Mouse (Mus musculus) neural tube, embryonic 15.5 days (tissue): ENCODE data around the gene Gm2115. TPM values are rescaled to one million over a fixed set of nuclear protein-coding genes. Genes with fewer than 3 reads are reported as not detected.

ENCODE experiments used
- ATAC-seq: fragments of 200-750 bp; cut with Nextera tagmentation; 2 replicates; pipeline ENCODE4 v1.8.0; 2017; ENCODE audit warnings: mild to moderate bottlenecking, moderate TSS enrichment, moderate library complexity; ENCODE audit not compliant: low FRiP score
- H3K27ac ChIP-seq: fragments of 300-500 bp; sonication (generic); replicated peaks from 2 replicates; pipeline ENCODE4 v1.5.1; 2015; ENCODE audit warnings: mild to moderate bottlenecking, inconsistent platforms
- H3K27me3 ChIP-seq: fragments of 300-500 bp; sonication (generic); replicated peaks from 2 replicates; pipeline ENCODE4 v1.6.1; 2015; ENCODE audit warnings: inconsistent platforms
- H3K36me3 ChIP-seq: fragments of 300-500 bp; sonication (generic); 2 replicates; pipeline ENCODE4 v1.6.1; 2015; ENCODE audit warnings: inconsistent platforms
- H3K4me1 ChIP-seq: fragments of 300-500 bp; sonication (generic); 2 replicates; pipeline ENCODE4 v1.6.1; 2015; ENCODE audit warnings: inconsistent platforms
- H3K4me2 ChIP-seq: fragments of 300-500 bp; sonication (generic); 2 replicates; pipeline ENCODE4 v1.6.1; 2015; ENCODE audit warnings: inconsistent platforms, mild to moderate bottlenecking, moderate library complexity
- H3K4me3 ChIP-seq: fragments of 300-500 bp; sonication (generic); replicated peaks from 2 replicates; pipeline ENCODE4 v1.5.1; 2015; ENCODE audit warnings: mild to moderate bottlenecking, inconsistent platforms
- H3K9ac ChIP-seq: fragments of 300-500 bp; sonication (generic); replicated peaks from 2 replicates; pipeline ENCODE4 v1.6.1; 2015; ENCODE audit warnings: mild to moderate bottlenecking, inconsistent platforms
- H3K9me3 ChIP-seq: fragments of 300-500 bp; sonication (generic); replicated peaks from 2 replicates; pipeline ENCODE4 v1.6.1; 2016; ENCODE audit warnings: inconsistent platforms
- WGBS: fragments of 180-500 bp; shearing (Covaris S2); methylation state at CpG from one replicate; pipeline ENCODE4 v1.1.7; 2015; ENCODE audit warnings: mixed read lengths; 5-methylcytosine and 5-hydroxymethylcytosine counted together
- polyA plus RNA-seq: library from polyadenylated mRNA; unstranded; fragments of >200 nt; fragmentation: Nextera tagmentation; extraction: Ambion mirVana; gene quantifications from 2 replicates; pipeline ENCODE4 v1.2.1, GENCODE M21; 2015

The Gm2115 gene
- polyA plus RNA-seq, 1 experiment from 2014 or later: 3.8 TPM

- Histone ChIP-seq H3K9me3 (no peaks in the 10 kb centered on the region), H3K4me2 (peak overlapping the region; percentile 97), H3K27me3 (no peaks in the 10 kb centered on the region), H3K4me1 (peaks cover 15% of the 10 kb centered on the region), H3K36me3 (no peaks in the 10 kb centered on the region), H3K9ac (peak overlapping the region; percentile 62), H3K27ac (peak overlapping the region; percentile 56), H3K4me3 (peak overlapping the region; percentile 54)
- 0% methylated on average over 36 of the region's 36 CpGs for WGBS
- peak; percentile 88 for ATAC-seq
These were observed 77.0 kb downstream of the Gm2115 start for GRCm38 (mm10) chr7:84605704-84606292.

GRCm38 (mm10) chr7:84606293-84606749 lies 77.6 kb downstream of the Gm2115 start, which contains the start of gene Fah:
TSS of gene Fah (minus strand) at chr7:84606722.
- Histone ChIP-seq H3K27ac (peak within 1 kb of the TSS; percentile 56), H3K4me3 (peak within 1 kb of the TSS; percentile 54), H3K9ac (peak within 1 kb of the TSS; percentile 62), H3K36me3 (no peaks in the 10 kb centered on the region), H3K9me3 (no peaks in the 10 kb centered on the region), H3K4me1 (peaks cover 15% of the 10 kb centered on the region), H3K27me3 (no peaks in the 10 kb centered on the region), H3K4me2 (peak within 1 kb of the TSS; percentile 97)
- ATAC-seq: peak; percentile 48
- WGBS: 3% methylated on average over 10 of the region's 10 CpGs

- no peaks in the 10 kb centered on the region for H3K9me3 ChIP-seq
- WGBS: 95% methylated on average over 1 of the region's 1 CpGs
- H3K36me3 ChIP-seq: peaks cover 6% of the 10 kb centered on the region; the same call in 1 of the 2 replicates
- no peak overlapping the region for H3K4me2 ChIP-seq
- no peak for ATAC-seq
- H3K4me3 ChIP-seq: no peak overlapping the region
- H3K27ac ChIP-seq: no peak overlapping the region
- H3K4me1 ChIP-seq: no peaks in the 10 kb centered on the region
- H3K9ac ChIP-seq: no peak overlapping the region
- no peaks in the 10 kb centered on the region for H3K27me3 ChIP-seq
These were observed 82.9 kb downstream of the Gm2115 start for GRCm38 (mm10) chr7:84611609-84612008.

- Histone ChIP-seq H3K9ac (no peak overlapping the region), H3K27ac (no peak overlapping the region), H3K36me3 (peaks cover 11% of the 10 kb centered on the region), H3K9me3 (no peaks in the 10 kb centered on the region), H3K4me1 (no peaks in the 10 kb centered on the region), H3K27me3 (no peaks in the 10 kb centered on the region), H3K4me3 (no peak overlapping the region), H3K4me2 (no peak overlapping the region)
- ATAC-seq: no peak
- WGBS: 93% methylated on average over 4 of the region's 4 CpGs
These were observed 83.7 kb downstream of the Gm2115 start for GRCm38 (mm10) chr7:84612445-84612844.

GRCm38 (mm10) chr7:84618951-84619350 lies 90.2 kb downstream of the Gm2115 start:
- H3K4me1 ChIP-seq: no peaks in the 10 kb centered on the region
- no peaks in the 10 kb centered on the region for H3K27me3 ChIP-seq
- peaks cover 14% of the 10 kb centered on the region for H3K36me3 ChIP-seq
- no peak for ATAC-seq
- no peak overlapping the region for H3K27ac ChIP-seq
- no peak overlapping the region for H3K4me2 ChIP-seq
- H3K4me3 ChIP-seq: no peak overlapping the region
- H3K9ac ChIP-seq: no peak overlapping the region
- 93% methylated on average over 2 of the region's 2 CpGs for WGBS
- H3K9me3 ChIP-seq: no peaks in the 10 kb centered on the region

- H3K27ac ChIP-seq: no peak overlapping the region
These were observed 92.2 kb downstream of the Gm2115 start for GRCm38 (mm10) chr7:84620956-84621355.

GRCm38 (mm10) chr7:84623718-84624117 lies 95.0 kb downstream of the Gm2115 start:
- WGBS: 98% methylated on average over 4 of the region's 4 CpGs
- H3K4me2 ChIP-seq: no peak overlapping the region

More at GRCm38 (mm10) chr7:84620956-84621355, 92.2 kb downstream of the Gm2115 start:
- Histone ChIP-seq H3K9me3 (no peaks in the 10 kb centered on the region), H3K9ac (no peak overlapping the region), H3K4me2 (no peak overlapping the region), H3K27me3 (no peaks in the 10 kb centered on the region), H3K4me1 (no peaks in the 10 kb centered on the region), H3K4me3 (no peak overlapping the region), H3K36me3 (peaks cover 18% of the 10 kb centered on the region)
- WGBS: 96% methylated on average over 3 of the region's 3 CpGs
- ATAC-seq: no peak

GRCm38 (mm10) chr7:84631878-84632277 lies 103.1 kb downstream of the Gm2115 start:
- ATAC-seq: no peak
- WGBS: 93% methylated on average over 3 of the region's 3 CpGs

More at GRCm38 (mm10) chr7:84623718-84624117, 95.0 kb downstream of the Gm2115 start:
- Histone ChIP-seq H3K36me3 (peaks cover 10% of the 10 kb centered on the region; the same call in 1 of the 2 replicates), H3K27ac (no peak overlapping the region), H3K27me3 (no peaks in the 10 kb centered on the region), H3K4me3 (no peak overlapping the region), H3K9ac (no peak overlapping the region), H3K4me1 (no peaks in the 10 kb centered on the region), H3K9me3 (no peaks in the 10 kb centered on the region)
- no peak for ATAC-seq

More at GRCm38 (mm10) chr7:84631878-84632277, 103.1 kb downstream of the Gm2115 start:
- no peaks in the 10 kb centered on the region for H3K9me3 ChIP-seq
- no peaks in the 10 kb centered on the region for H3K4me1 ChIP-seq
- no peak overlapping the region for H3K9ac ChIP-seq
- H3K27me3 ChIP-seq: no peaks in the 10 kb centered on the region
- H3K4me2 ChIP-seq: no peak overlapping the region
- no peak overlapping the region for H3K4me3 ChIP-seq
- no peak overlapping the region for H3K27ac ChIP-seq
- peaks cover 14% of the 10 kb centered on the region for H3K36me3 ChIP-seq

Other genes starting within 250 kb of the Gm2115 start
- gene Arnt2, start 118.8 kb upstream of the Gm2115 start, polyA plus RNA-seq: 49.2 and 55.0 TPM in 2 replicates
- 12.3 and 12.6 TPM in 2 replicates for gene Fah, start 77.8 kb downstream of the Gm2115 start, polyA plus RNA-seq
- 212 and 217 TPM in 2 replicates for gene Zfand6, start 161.0 kb downstream of the Gm2115 start, polyA plus RNA-seq